Mouse (Mus musculus): Measurements from ENCODE around the gene Stab1. TPM values are rescaled to one million over a fixed set of nuclear protein-coding genes. Genes with fewer than 3 reads are reported as not detected.
A peak's percentile ranks its signal among the peaks of the same experiment; 100 is the strongest.

Gene Stab1
- polyA plus RNA-seq, 3 experiments from 2014 or later: 1.9 to 4.1 (median 2.8) TPM

- no peak for ATAC-seq
These were observed 3.4 kb downstream of the Stab1 start for GRCm38 (mm10) chr14:31165010-31165409.

- ATAC-seq: no peak
These were observed 4.4 kb downstream of the Stab1 start for GRCm38 (mm10) chr14:31164067-31164466.

- no peak for ATAC-seq
These were observed 6.8 kb downstream of the Stab1 start for GRCm38 (mm10) chr14:31161638-31162037.

- ATAC-seq: no peak
These were observed 7.2 kb downstream of the Stab1 start for GRCm38 (mm10) chr14:31161191-31161590.

- ATAC-seq: peak; percentile 63
These were observed 8.0 kb downstream of the Stab1 start for GRCm38 (mm10) chr14:31160196-31161150.

GRCm38 (mm10) chr14:31145694-31146093, 22.7 kb downstream of the Stab1 start:
- ATAC-seq: no peak

GRCm38 (mm10) chr14:31141011-31141410, 27.4 kb downstream of the Stab1 start:
- ATAC-seq: no peak

- no peak for ATAC-seq
These were observed 28.3 kb downstream of the Stab1 start for GRCm38 (mm10) chr14:31140141-31140540.

- ATAC-seq: no peak
These were observed 28.8 kb downstream of the Stab1 start for GRCm38 (mm10) chr14:31139666-31140065.

- ATAC-seq: no peak
These were observed 29.5 kb downstream of the Stab1 start for GRCm38 (mm10) chr14:31138897-31139429.

GRCm38 (mm10) chr14:31138219-31138896, 30.1 kb downstream of the Stab1 start:
- no peak for ATAC-seq

- ATAC-seq: no peak
These were observed 30.6 kb downstream of the Stab1 start for GRCm38 (mm10) chr14:31137791-31138190.

- no peak for ATAC-seq
These were observed 31.2 kb downstream of the Stab1 start for GRCm38 (mm10) chr14:31137281-31137595.

- no peak for ATAC-seq
These were observed 31.8 kb downstream of the Stab1 start for GRCm38 (mm10) chr14:31136411-31137280.

- no peak for ATAC-seq
These were observed 32.7 kb downstream of the Stab1 start for GRCm38 (mm10) chr14:31135495-31136410.

- ATAC-seq: no peak
These were observed 34.1 kb downstream of the Stab1 start for GRCm38 (mm10) chr14:31134015-31135000.

GRCm38 (mm10) chr14:31133023-31133665, 35.3 kb downstream of the Stab1 start:
- ATAC-seq: no peak

- ATAC-seq: no peak
These were observed 35.9 kb downstream of the Stab1 start for GRCm38 (mm10) chr14:31132491-31132975.

GRCm38 (mm10) chr14:31132031-31132430, 36.4 kb downstream of the Stab1 start:
- no peak for ATAC-seq
